Mouse (Mus musculus) lung, adult 18-20 months (tissue): ENCODE data around the gene Cnn2.
"Not testable (repeated sequence)": the region's sequence is repeated elsewhere in the genome, so short reads cannot be mapped to it uniquely, and the experiment has no call there.

Experiments
- DNase-seq, 2 experiments: peaks; one replicate each; pipeline ENCODE4 v3.0.0; 2022; ENCODE audit warnings: mixed read lengths in 2 of 2

Cnn2 gene

DNA sequence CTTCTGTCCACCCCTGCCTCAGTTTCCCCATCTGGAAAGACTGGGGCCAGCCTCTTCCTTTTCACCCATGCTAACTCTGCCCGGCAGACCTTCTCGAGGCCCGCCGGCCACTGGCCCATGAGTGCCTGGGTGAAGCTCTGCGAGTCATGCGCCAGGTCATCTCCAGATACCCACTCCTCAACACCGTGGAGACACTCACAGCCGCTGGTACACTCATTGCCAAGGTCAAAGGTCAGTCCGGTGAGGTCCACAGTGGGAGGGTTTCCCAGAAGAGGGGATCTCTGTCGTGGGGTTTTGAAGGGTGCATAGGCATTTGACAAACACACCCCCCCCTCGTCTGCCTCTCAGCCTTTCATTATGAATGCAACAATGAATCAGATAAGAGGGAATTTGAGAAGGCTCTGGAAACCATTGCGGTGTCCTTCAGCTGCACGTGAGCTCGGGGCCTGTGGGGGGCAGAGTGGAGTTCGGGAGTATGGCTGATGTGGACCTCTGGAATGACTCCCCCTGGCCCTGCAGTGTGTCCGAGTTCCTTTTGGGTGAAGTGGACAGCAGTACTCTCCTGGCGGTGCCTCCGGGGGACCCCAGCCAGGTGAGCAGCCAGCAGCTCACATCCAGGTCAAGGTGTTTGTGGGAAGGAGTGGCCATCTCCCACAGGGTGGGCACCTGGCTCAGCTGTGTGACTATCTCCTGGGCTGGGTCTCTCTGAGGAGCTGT, 32.4 kb downstream of the Cnn2 start:
- no peak for DNase-seq

- DNase-seq, result no peak
Measured at GRCm38 (mm10) chr10:80021320-80021641, 32.9 kb downstream of the Cnn2 start.

DNA sequence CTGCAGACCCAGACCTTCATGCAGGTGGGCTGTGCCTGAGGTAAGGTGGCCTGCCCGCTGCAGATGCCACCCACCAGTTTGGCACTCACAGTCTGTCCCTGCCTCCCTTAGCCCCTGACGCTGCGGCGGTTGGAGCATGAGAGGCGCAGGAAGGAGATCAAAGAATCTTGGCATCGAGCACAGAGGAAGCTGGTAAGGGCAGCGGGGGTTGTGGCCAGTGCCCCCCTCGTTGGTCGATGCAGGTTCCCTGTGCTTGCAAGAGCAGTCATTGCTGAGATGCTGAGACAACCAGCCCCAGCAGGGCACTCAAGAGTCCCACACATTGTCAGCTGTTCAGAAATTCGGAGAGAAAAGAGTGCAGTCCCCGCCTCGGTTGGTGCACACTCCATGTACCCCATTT, 33.8 kb downstream of the Cnn2 start:
- no peak for DNase-seq

DNA sequence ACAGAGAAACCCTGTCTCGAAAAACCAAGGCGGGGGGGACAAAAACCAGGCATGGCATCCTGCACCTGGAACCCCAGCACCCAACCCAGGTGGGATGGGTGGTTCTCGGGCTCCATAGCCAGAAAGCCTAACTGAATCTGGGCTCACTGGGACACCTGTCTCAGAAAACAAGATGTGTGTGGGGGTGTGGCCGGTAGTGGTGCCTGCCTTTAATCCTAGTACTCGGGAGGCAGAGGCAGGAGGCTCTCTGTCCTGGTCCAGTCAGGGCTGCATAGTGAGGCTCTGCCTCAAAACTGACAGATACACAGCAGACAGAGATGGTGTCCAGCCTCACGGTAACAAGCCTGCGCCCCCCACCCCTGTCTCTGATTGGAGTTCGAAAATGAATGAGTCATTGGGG, 34.4 kb downstream of the Cnn2 start:
- DNase-seq, result no peak

DNA sequence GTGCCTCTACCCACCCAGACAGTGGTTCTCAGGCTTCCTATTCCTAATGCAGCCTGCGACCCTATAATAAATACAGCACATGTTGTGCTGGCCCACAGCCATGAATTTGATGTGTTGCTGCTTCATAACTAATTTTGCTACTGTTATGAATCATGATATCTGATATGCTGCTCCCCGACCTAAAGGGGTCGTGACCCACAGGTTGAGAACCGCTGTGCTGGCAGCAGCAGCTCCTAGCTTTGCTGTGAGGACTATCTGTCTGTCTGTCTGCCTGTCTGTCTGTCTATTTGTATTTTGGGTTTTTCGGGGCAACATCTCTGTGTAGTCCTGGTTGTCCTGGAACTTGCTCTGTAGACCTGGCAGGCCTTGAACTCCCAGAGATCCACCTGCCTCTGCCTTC, 35.4 kb downstream of the Cnn2 start:
- no peak for DNase-seq

DNA sequence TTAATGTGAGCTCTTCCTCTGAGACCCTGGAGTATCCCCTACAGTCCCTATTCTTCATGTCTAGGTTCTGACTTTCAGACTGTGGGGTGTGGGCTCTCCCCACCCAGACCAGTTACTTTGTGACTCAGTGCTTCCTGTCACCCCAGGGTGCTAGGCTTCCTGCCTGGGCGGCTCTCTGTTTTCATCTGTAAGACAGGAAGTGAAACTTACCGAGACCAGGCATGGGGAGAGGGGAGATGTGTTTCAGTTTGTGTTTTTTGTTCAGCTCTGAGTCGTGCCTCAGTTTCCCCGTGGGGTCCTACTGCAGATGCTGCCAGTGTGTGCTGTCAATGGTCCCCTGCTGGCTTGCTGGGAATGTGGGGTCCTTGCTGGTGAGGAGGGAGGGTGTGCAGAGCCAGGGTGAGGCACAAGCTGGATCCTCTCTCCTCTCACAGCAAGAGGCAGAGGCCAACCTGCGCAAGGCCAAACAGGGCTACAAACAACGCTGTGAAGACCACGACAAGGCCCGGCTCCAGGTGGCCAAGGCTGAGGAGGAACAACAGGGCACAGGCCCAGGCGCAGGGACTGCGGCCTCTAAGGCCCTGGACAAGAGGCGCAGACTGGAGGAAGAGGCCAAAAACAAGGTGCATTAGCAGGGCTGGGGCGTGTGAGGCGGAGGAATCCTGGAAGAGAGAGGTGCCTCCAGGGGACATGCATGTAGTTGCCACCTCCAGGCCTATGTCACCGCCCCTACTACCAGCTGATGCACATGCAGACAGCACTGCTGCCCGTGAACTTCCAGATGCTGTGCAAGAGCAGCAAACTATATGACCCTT, 36.1 kb downstream of the Cnn2 start:
- peak; percentile 57 to 58 for DNase-seq

- no peak for DNase-seq
Measured at GRCm38 (mm10) chr10:80025044-80025347, 36.6 kb downstream of the Cnn2 start.

DNA sequence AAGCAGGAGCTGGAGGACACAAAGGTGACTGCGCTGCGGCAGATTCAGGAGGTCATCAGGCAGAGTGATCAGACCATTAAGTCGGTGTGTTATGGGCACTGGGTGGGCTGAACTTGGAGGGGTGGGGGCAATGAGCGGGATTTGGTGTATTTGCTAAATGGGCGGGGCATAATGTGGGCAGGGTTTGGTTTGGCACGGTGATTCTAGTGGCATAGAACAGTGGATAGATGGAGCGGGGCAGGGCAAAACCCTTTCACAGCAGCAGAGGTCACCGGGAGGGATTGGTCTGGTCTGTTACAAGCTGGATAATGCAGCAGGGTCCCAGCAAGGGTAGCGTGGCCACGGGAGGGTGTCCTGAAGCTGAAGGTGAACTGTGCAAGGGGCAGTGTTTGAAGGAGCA, 37.1 kb downstream of the Cnn2 start:
- DNase-seq, result no peak

DNA sequence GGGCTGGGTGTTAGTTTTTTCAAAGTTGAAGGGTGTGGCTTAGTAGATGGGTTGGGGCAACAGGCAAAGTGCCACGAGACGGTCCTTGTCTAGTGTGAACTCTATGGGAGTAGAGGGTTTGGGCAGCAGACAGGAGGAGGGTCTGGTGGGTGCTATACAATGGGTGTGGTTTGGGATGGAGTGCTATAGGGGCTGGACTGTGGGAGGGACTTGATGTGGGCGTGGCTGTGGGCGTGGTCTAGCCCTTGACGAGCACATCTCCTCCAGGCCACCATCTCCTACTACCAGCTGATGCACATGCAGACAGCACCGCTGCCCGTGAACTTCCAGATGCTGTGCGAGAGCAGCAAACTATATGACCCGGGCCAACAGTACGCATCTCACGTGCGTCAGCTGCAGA, 37.5 kb downstream of the Cnn2 start:
- no peak for DNase-seq

- no peak for DNase-seq
Measured at GRCm38 (mm10) chr10:80027681-80028520, 39.5 kb downstream of the Cnn2 start.

DNA sequence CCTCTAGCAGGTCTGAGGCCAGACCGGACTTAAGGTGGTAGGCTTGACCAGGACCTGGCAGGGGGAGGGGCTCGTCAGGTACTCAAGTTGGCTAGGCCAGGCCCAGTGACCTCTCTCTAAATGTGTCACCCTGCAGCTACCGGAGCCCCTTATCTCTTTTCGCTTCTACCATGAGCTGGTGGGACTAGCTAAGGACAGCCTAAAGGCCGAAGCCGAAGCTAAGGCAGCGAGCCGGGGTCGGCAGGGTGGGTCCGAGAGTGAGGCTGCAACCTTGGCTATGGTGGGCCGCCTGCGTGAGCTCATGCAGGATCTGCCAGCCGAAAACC, 40.1 kb downstream of the Cnn2 start:
- DNase-seq, result no peak

- no peak for DNase-seq
Measured at GRCm38 (mm10) chr10:80030191-80030590, 41.8 kb downstream of the Cnn2 start.

GRCm38 (mm10) chr10:80030736-80031135, 42.4 kb downstream of the Cnn2 start:
- no peak for DNase-seq

DNA sequence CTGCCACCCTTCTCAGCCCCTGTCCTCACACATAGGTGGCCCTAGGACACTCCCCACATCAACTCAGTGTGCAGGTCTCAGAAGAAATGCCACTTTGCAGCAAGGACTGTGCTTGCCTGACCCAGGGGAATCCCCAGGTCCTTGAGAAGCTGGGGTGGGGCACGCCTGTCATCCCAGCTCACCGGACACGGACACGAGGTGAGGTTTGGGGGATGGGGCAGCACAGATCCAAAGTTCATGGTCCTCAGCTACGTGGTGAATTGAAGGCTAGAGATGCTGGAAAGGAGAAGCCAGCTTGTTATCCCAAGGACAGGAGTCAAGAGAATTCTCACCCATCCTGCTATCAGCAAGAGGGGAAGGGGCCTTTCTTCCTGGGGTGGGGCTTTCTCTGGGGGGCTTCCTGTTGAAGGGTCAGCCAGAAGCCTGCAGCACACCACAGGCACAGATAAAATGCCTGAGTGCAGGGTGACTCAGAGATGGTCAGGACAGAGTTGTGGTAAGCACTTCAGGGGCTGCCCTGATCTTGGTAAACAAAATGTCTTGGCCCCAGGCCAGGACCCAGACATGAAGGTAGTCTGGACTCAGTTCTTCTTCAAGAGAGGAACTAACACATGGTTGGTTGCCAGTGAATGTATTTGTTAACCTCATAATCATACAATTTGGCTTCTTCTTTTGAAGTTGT, 44.6 kb downstream of the Cnn2 start:
- DNase-seq, result peak; percentile 85 to 89

DNA sequence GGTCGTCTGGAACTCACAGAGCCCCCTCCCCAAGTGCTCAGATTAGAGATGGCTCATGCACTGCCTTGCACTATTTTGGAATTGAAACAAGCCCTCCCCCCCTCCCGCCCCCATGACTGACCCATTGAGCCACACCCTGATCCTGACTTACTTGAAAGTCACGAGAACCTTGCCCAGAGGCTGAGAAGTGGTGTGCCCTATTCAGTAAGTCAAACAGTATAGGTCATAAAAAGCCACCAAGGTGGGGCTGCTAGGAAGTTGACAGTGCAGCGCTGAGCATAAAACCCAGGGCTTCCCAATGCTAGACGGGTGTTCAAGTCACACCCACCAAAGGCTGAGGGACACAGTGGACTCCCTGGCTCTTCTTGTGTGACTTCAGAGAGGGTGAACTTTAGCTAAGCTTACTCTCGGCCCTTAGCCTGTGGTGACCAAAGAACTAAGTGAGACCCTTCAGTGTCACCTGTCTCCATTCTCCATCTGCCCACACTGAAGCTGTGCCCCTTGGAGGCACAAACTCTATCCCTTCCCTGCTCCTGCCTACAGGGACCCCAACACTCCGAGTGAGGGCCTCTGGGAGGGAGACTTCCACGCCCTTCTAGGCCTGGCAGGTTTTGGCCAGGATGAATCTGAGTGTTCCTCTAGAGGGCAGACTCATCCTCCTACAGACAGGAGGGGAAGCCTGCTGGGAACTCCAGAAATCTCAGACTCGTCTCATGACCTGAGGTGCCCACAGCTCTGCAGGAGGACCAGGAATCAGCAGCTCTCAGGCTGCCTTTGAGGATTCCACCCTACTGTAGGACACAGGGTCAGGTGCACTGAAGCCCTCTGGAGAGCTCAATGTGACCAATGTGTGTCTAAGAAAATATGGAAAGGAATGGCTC, 45.4 kb downstream of the Cnn2 start:
- DNase-seq, result peak; percentile 69 to 80

GRCm38 (mm10) chr10:80035148-80035547, 46.8 kb downstream of the Cnn2 start:
- DNase-seq, result no peak

GRCm38 (mm10) chr10:80035686-80036085, 47.3 kb downstream of the Cnn2 start:
- peak; percentile 75 to 81 for DNase-seq

DNA sequence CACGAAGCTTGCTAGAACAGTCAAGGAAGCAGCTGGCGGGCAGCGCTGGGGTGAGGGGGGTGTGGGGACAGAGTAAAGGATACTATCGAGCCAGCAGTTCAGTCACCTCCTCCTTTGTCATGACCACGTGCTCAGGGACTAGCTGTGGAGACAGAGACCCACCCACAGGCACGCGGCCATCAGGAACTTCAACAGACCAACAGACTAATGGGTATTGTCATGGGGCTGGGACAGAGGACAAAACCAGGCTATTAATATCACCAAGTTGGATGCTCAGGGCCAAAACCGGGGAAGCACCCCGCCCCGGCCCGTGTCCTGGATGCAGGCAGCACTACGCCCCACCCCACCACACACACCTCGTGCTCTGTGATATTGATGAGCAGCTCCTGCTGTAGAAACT, 48.4 kb downstream of the Cnn2 start:
- no peak for DNase-seq

DNA sequence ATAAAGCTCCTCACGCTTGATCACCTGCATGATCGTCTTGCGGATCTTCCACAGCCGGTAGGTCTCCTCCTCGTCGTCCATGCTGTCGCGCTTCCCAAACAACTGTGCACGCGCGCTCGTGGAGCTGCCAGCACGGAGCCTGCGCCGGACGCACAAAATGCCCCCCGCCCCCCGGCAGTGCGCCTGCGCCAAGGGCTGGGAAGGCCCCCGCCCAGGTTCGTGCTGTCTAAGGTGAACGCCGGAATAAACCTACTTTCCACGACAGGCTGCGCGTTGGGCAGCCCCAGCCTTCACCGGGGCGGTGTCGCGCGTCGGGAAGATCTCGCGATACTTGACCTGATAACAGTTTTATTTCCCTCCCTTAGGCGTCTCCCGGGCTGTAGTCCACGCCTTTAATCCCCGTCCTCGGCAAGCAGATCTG, 51.2 kb downstream of the Cnn2 start, which contains the start of gene Polr2e:
Gene Polr2e (minus strand): TSS at position 237 of the 421 bp plus-strand sequence.
- peak; percentile 97 to 98 for DNase-seq

- DNase-seq, result not testable (repeated sequence)
Measured at GRCm38 (mm10) chr10:80041409-80042060, 53.2 kb downstream of the Cnn2 start.

GRCm38 (mm10) chr10:80044087-80044486, 55.7 kb downstream of the Cnn2 start:
- no peak for DNase-seq

DNA sequence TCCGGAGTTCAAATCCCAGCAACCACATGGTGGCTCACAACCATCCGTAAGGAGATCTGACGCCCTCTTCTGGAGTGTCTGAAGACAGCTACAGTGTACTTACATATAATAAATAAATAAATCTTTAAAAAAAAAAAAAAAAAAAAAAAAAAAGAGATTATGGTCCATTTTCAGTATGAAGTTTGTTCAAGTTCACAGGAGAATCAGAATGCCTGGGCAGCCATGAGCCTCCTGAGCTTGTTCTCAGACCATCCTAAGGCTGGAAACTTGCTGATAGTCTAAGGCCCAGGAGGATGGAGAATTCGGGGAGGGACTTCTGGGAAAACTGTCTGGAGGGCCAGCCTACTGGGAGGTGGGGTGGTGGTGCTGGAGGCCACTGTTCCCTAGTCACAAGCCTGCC, 57.0 kb downstream of the Cnn2 start:
- not testable (repeated sequence) for DNase-seq
